Mouse (Mus musculus) lung, adult 2 months (tissue): ENCODE data around the gene Wnt9b. TPM values are rescaled to one million over a fixed set of nuclear protein-coding genes. Genes with fewer than 3 reads are reported as not detected.

ENCODE experiments used
- DNase-seq: peaks from one replicate; pipeline ENCODE4 v3.0.0; 2022
- H3K4me1 ChIP-seq: fragments of 200-500 bp; 2 replicates; pipeline ENCODE4 v1.6.1; 2011; ENCODE audit warnings: low read length; ENCODE audit not compliant: control insufficient read depth, insufficient read depth
- H3K4me3 ChIP-seq: fragments of 200-500 bp; replicated peaks from 2 replicates; pipeline ENCODE3; 2011; ENCODE audit warnings: low read depth, mild to moderate bottlenecking, control low read depth, low read length; ENCODE audit errors: extremely low read depth
- CTCF ChIP-seq: fragments of 200-500 bp; IDR thresholded peaks from 2 replicates; pipeline ENCODE4 v1.5.1; 2011; ENCODE audit warnings: mild to moderate bottlenecking, low read length, control low read depth; ENCODE audit not compliant: insufficient read depth
- POLR2A ChIP-seq: fragments of 200-500 bp; IDR thresholded peaks from 2 replicates; pipeline ENCODE4 v1.6.1; 2011; ENCODE audit warnings: low read depth, mild to moderate bottlenecking, control low read depth, low read length, borderline replicate concordance; ENCODE audit errors: extremely low read depth
- whole genome bisulfite sequencing: fragments of 180-500 bp; shearing (Covaris S2); methylation state at CpG from one replicate; pipeline ENCODE4 v1.1.7; 2018; 5-methylcytosine and 5-hydroxymethylcytosine counted together
- polyA plus RNA-seq: library from polyadenylated mRNA; depleted of rRNA; stranded (reverse); fragments of >200 nt; gene quantifications from 2 replicates; pipeline ENCODE4 v1.2.3, GENCODE M21; 2012

Gene Wnt9b
- polyA plus RNA-seq, 1 experiment, result 0.02 TPM

DNA sequence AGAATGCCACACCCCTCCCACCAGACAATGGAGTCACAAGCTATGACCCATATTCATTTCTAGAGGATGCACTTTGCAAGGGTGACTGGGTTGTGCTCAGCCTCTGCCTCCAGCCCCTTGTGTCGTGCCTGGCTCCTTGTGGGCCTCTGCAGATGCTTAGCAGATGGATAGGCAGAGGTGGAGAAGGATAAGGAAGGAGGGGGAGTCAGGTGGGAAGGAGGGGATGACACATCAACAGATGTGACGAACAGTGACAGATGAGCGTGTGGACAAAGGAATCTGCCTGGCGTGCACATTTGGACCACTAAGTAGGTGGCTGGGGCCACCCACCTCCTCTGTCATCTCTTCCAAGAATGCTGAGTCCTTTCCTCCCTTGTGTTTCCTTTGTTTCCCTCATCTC, 16.6 kb downstream of the Wnt9b start:
- Histone ChIP-seq H3K4me1 (no peaks in the 10 kb centered on the region), H3K4me3 (no peak overlapping the region)
- no peak for DNase-seq
- 68% methylated on average over 4 of the region's 4 CpGs for WGBS
- TF ChIP-seq POLR2A (no peak), CTCF (no peak)

DNA sequence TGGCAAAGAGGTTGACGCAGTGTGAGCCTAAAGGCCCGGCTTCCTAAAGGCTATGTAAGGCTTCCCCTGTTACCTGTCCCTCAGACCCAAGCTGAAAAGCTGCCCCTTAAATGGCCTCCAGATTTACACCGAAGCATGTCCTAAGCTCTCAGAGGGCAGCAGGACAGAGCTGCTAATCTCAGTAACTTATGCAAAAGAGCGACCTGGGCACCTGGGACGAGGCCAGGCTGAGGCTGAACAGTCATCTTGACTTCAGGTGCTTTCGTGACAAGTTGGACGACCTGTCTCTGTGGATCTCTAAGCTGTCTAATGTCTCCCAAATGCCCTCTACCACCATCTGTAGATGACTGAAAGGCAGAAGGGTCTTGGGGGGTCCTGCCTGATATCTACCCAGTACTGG, 17.3 kb downstream of the Wnt9b start:
- Histone ChIP-seq H3K4me1 (no peaks in the 10 kb centered on the region), H3K4me3 (no peak overlapping the region)
- no peak for DNase-seq
- no peak for TF ChIP-seq POLR2A
- 86% methylated on average over 7 of the region's 7 CpGs for WGBS

DNA sequence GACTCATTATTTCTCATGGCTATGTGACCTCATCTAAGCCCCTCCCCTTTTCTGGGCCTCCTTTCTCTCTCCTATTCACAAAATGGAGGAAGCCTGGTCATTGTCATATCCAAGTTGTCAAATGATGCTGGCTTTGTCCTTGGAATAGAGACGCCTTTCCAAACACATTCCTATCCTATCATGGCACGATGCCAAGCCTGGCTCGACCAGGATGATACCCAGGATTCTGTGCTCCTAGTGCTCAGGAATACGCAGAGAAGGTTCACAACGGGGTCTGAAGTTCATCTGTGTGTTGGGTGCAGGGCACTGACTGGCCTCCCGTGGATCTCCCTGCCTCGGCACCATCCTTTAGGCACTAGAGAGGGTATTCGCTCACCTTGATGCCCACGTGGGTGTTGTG, 18.0 kb downstream of the Wnt9b start:
- no peak overlapping the region for H3K4me3 ChIP-seq
- DNase-seq, result no peak
- TF ChIP-seq POLR2A (no peak), CTCF (no peak)
- WGBS, result 67% methylated on average over 9 of the region's 9 CpGs
- H3K4me1 ChIP-seq, result no peaks in the 10 kb centered on the region

DNA sequence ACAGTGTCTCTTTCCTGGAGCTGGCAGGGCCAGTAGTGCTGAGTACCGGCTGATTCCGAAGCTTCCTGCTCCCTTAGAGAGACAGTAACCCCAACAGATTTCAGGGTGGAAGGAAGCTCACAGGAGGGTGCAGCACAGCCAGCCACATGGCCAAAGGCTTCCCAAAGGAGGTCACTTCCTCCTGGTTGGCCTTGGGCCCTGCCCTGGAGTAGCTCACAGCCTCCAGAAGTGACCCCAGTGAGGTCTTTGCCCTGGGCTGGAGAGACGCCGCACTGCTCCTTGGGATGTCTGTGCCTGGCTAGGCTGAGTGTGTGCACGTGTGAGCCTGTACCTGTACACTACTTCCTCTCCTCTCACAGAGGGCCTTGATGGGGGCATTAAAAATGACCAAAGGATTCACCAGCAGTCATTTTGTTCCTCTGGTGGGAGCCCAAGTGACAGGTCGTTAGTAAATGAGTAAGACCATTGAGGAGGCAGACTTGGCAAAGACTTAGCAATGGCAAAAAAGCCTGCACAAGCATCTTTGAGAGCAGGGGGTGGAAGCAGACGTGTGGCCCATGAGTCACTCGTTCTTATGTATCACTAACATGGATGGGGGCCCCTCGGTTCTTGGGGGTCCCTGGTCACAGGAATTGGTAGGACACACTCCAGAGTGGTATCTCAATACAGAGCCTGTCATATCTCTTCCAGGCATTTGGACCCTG, 20.2 kb downstream of the Wnt9b start:
- 61% methylated on average over 9 of the region's 9 CpGs for WGBS
- no peak for DNase-seq
- no peak overlapping the region for H3K4me3 ChIP-seq
- H3K4me1 ChIP-seq, result no peaks in the 10 kb centered on the region
- TF ChIP-seq CTCF, result no peak
- no peak for TF ChIP-seq POLR2A

DNA sequence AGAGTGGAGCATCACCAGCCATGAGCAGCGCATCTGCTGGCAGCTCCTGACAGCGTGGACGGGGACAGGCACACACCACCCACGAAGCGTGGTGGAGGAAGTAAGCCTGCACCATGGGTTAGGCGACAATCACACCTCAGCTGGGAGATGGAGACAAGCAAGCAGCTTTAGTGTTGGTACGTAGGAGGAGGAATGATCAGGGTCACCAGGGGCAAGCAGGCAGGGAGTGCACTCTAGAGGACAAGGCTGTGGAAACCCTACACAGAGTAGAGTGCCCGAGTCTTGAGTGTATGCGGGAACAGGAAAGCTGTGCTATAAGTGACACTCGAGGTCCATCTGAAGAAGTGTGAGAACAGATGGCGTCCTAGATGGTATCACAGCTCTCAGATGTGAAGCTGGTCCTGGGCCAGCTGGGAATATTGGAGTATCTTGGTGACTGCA, 25.3 kb downstream of the Wnt9b start:
- DNase-seq, result no peak
- Histone ChIP-seq H3K4me1 (no peaks in the 10 kb centered on the region; the same call in 1 of the 2 replicates), H3K4me3 (no peak overlapping the region)
- TF ChIP-seq CTCF (no peak), POLR2A (no peak)
- 63% methylated on average over 11 of the region's 11 CpGs for WGBS

DNA sequence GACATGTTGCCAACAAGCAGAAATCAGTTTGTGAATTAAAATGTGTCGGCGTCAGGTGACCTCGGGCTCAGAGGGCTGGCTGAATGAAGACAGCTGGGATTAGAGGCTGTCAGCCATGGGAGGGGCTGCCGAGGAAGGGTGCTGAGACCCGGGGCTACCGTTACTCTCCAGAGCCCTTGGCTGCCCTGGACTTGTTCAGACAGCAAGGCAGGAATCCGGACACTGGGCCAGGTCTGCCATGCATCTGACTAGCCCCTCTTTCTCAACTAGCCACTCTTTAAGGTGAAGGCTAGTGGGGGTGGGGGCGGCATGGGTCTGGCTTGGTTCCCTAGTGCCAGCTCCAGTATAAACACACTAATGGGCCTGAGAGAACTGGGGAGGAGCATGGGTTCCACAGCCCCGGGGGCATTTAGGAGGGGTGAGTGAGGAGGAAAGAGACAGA, 27.6 kb downstream of the Wnt9b start:
- Histone ChIP-seq H3K4me3 (no peak overlapping the region), H3K4me1 (no peaks in the 10 kb centered on the region; the same call in 1 of the 2 replicates)
- no peak for TF ChIP-seq POLR2A
- no peak for TF ChIP-seq CTCF
- no peak for DNase-seq
- 15% methylated on average over 9 of the region's 9 CpGs for WGBS

DNA sequence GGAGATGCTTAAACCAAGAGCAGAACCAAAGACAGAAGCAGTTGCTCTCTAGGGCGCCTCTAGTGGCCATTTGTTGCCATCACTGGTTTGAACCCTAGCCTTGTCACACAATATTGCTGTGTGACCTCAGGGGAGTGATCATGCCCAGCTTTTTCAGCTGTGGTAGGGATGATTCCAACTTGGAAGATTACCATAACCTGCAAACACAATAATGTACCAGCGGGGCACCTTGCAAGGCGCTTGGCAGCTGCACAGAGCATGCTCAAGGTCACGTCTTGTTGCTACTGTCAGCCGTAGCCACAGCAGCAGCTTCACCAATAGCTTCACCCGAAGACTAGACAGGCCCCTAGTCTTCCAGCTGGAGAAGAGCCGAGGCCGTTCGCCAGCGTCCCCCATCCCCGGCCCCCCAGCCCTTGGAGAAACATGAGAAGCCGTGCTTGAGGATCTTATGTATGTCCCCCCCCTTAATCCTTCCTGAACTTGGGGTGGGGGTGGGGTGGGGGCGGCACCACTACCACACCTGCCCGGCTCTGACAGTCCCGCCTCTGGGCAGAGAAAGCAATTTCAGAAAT, 28.1 kb downstream of the Wnt9b start:
- no peak overlapping the region for H3K4me3 ChIP-seq
- H3K4me1 ChIP-seq, result no peaks in the 10 kb centered on the region; the same call in 1 of the 2 replicates
- peak; percentile 45; the same call in 1 of the 2 replicates for TF ChIP-seq CTCF
- TF ChIP-seq POLR2A, result no peak
- DNase-seq, result no peak
- 26% methylated on average over 15 of the region's 15 CpGs for WGBS

DNA sequence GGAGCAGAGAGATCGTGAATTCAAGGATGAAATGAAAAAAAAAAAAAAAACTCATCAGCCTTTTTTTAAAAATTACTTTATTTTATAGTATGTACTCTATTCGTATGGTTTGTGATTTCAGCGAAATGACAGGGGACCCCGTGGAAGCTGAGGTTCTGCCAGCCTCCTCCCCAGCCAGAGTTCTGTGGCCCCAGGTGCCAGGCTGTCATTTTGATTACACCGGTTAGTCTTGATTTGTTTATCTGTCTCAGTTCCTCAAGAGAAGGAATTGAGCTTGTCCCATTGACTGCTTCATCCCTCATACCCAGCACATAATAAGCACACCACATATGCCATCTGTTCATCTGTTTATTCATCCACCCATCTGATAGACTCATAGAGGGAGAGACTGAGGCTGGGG, 30.2 kb downstream of the Wnt9b start:
- 78% methylated on average over 5 of the region's 5 CpGs for WGBS
- H3K4me1 ChIP-seq, result no peaks in the 10 kb centered on the region; the same call in 1 of the 2 replicates
- no peak for DNase-seq
- H3K4me3 ChIP-seq, result no peak overlapping the region
- TF ChIP-seq POLR2A (no peak), CTCF (no peak)

DNA sequence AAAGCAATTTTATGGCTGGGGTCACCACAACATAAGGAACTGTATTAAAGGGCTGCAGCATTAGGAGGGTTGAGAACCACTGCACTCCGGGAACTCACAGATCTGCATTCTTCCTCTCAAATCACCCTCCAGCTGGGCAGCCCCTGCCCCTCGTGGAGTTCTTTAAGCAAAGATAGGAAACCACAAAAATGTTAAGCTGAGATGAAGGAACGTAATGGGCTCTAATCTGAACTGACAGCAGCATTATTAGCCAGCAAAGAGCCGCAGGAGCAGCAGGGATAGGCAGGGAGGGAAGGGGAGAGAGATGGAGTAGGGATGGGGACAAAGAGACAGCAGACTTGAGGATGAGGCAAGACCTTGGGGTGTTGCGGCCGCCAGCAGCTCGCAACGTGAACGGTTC, 32.6 kb downstream of the Wnt9b start:
- DNase-seq, result no peak
- Histone ChIP-seq H3K4me3 (no peak overlapping the region), H3K4me1 (no peaks in the 10 kb centered on the region; the same call in 1 of the 2 replicates)
- no peak for TF ChIP-seq CTCF
- TF ChIP-seq POLR2A, result no peak
- 61% methylated on average over 9 of the region's 9 CpGs for WGBS

DNA sequence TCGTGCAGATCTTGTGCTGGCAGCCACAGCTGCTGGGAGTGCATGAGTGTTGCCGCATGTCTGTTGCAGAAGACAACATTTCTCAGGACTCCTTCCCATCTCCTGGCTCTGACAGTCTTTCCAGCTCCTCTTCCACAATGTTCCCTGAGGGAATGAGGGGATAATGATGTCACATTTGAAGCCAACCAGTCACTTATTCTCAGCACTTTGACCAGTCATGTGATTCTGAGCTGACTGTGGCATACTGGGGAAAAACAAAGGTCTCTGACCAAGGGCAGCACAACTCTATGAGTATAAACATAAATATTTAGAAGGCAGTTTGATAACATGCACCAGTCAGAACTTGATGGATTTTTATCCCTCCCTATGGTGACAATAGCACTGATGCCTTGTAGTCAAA, 35.5 kb downstream of the Wnt9b start:
- TF ChIP-seq CTCF (no peak), POLR2A (no peak)
- no peak for DNase-seq
- 72% methylated on average over 2 of the region's 2 CpGs for WGBS
- Histone ChIP-seq H3K4me3 (no peak overlapping the region), H3K4me1 (no peaks in the 10 kb centered on the region)
